Mouse (Mus musculus) CD4-positive, CD25-positive, alpha-beta regulatory T cell, adult 9 weeks (primary cell): Measurements from ENCODE around the gene Tnfsf14. TPM values are rescaled to one million over a fixed set of nuclear protein-coding genes. Genes with fewer than 3 reads are reported as not detected.

Source experiments
- polyA plus RNA-seq: library from polyadenylated mRNA; unstranded; fragments of 100-300 nt; shearing (Covaris generic); gene quantifications from one replicate; pipeline ENCODE4 v1.2.1, GENCODE M21; 2017

The Tnfsf14 gene
- polyA plus RNA-seq, result 13.4 TPM

DNA sequence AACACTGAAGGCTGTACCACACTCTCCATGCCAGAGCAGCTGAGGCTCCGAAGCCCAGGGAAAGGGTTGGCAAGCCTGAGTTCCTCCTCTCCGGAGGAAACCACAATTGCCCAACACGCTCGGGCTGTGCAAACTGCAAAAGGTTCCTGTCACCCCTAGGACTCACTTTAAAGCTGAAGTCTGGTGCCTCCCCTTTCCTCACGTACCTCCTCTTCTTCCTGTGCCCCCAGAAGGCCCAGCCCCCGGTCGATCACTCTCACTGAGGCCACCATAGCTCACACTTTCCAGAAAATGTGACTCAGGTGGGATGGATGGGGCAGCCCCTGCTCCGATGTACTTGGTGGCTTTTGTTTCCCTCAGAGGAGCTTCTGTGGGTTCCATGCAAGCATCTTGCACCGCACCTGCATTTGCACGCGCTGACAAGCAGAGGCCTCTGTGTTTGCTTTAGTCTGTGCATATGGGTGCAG, at the start of gene Tnfsf14:
TSS of gene Tnfsf14 (minus strand) at position 137 of the 467 bp plus-strand sequence.

DNA sequence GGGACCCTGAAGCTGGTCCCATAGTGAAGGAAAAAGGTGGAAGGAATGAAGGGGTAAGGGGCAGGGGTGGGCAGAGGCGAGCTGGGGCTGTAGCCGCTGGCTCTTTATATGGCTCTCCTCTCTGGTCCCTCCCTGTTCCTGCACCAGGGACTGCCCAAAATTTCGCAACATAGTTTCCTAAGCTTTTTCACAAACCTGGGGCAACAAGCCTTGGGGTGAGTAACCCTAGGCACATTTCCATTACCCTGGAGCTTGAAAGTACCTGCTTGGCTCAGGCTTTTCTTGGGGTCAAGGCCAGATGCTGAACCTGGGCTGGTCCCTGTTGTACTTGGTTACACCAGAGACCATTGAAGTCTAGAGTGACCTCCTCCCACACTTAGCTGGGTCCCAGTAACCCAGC, 34.0 kb upstream of the Tnfsf14 start, which contains the start of gene C3:
TSS of gene C3 (minus strand) at position 123 of the 400 bp plus-strand sequence.

DNA sequence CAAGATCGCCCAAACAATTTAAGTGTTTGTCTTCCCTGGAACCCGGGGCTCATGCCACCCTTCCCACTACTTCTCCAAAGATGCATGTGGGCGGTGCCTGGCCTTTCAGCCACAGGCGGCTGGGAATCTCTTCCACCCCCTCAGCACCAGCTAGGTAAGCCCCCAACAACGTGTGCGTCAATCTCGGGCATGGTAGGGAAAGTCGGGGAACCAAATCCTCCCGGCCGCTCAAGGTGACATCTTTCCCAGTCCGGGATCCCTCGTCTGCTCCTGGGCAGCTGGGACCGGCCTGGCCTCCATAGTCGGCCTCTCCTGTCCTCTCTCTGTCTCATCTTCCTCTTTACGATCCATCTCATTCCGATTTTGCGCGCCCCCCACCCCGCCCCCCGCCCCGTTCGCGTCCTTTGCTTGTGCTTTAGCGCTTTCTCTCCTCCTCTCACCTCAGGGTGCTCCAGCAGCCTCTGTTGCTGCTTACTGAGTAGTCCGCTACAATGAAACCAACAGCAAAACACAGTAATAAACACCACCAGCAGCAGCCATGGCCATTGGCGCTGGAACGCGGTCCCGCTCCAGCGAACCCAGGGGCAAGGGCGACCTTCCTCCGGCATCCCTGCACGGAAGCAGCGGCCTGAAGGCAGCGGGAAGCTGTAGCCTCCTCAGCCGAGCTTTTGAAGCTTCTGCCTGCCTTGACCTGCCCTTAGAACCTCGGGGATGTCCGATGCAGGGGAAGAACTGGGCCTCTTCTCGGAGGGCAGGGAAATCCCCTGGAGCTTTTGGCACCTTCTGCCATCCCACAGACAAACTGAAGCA, 44.8 kb downstream of the Tnfsf14 start, which contains the start of gene Cd70:
TSS of gene Cd70 (minus strand) at position 784 of the 810 bp plus-strand sequence.

Other genes with a start within 250 kb of the Tnfsf14 start
- gene Acer1, start 212.1 kb downstream of the Tnfsf14 start, polyA plus RNA-seq, result not detected
- 93.4 TPM for gene Clpp, start 203.9 kb downstream of the Tnfsf14 start, polyA plus RNA-seq
- gene Alkbh7, start 196.8 kb downstream of the Tnfsf14 start, polyA plus RNA-seq, result 46.9 TPM
- not detected for gene Pspn, start 194.2 kb downstream of the Tnfsf14 start, polyA plus RNA-seq
- gene Gtf2f1, start 182.9 kb downstream of the Tnfsf14 start, polyA plus RNA-seq, result 98.1 TPM
- gene Gm17949, start 182.7 kb downstream of the Tnfsf14 start, polyA plus RNA-seq, result 0.84 TPM
- gene Khsrp, start 162.7 kb downstream of the Tnfsf14 start, polyA plus RNA-seq, result 9.0 TPM
- not detected for gene Slc25a41, start 152.5 kb downstream of the Tnfsf14 start, polyA plus RNA-seq
- 2.7 TPM for gene Crb3, start 135.1 kb downstream of the Tnfsf14 start, polyA plus RNA-seq
- 3.3 TPM for gene Slc25a23, start 134.3 kb downstream of the Tnfsf14 start, polyA plus RNA-seq
- gene Dennd1c, start 115.7 kb downstream of the Tnfsf14 start, polyA plus RNA-seq, result 310 TPM
- 3.3 TPM for gene Tubb4a, start 106.4 kb downstream of the Tnfsf14 start, polyA plus RNA-seq
- 10.4 TPM for gene Tnfsf9, start 88.9 kb downstream of the Tnfsf14 start, polyA plus RNA-seq
- gene Cd70, start 44.4 kb downstream of the Tnfsf14 start, polyA plus RNA-seq, result 0.88 TPM
- gene C3, start 34.0 kb upstream of the Tnfsf14 start, polyA plus RNA-seq, result 3.5 TPM
- 96.4 TPM for gene Gpr108, start 54.3 kb upstream of the Tnfsf14 start, polyA plus RNA-seq
- gene Trip10, start 55.3 kb upstream of the Tnfsf14 start, polyA plus RNA-seq, result 4.6 TPM
- 243 TPM for gene Vav1, start 84.9 kb upstream of the Tnfsf14 start, polyA plus RNA-seq
- gene Adgre1, start 164.5 kb upstream of the Tnfsf14 start, polyA plus RNA-seq, result 1.8 TPM